Mouse (Mus musculus): ENCODE results near the gene Rpl23. TPM values are rescaled to one million over a fixed set of nuclear protein-coding genes. Genes with fewer than 3 reads are reported as not detected.

Gene Rpl23
- 400 and 454 TPM in 2 replicates for polyA plus RNA-seq (2014; fragmentation: Nextera tagmentation; extraction: Ambion mirVana)

DNA sequence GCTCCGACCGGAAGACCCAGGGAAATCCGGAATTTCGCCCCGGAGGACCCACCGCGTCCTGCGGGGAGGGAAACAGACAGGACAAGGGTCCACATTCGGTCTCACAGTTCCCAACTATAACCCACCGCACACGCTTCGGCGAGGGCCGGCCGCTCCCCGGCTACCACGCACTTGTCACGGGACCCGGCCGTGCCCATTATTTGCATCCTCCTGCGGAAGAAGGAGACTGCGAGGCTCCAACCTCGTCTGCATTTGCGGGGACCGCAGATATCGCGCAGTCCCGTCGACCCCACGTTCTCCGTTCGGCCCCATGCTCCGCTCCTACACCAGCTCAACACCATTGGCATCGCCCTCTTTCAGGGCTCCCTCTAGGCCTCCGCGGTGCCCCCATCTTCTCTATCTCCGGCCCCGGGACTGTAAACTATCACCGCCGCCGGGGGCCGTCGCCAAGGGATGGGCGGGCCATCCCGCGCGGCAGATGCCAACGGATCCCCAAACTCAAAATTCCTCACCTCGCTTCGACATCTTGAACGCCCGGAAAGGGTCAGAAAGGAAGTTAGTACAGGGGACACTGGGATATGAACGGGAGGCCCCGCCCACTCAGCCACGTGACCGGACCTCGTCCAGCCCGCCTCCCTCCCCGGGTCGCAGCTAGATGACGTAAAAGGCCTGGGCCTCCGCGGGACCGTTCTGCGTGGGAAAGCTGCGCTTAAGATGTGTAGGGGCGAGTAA lies at the start of gene Rpl23:
Rpl23 (minus strand) TSS at position 606 of the 732 bp plus-strand sequence.
- peak; percentile 96 for ATAC-seq (replicated peaks; ENCODE audit: low FRiP score)
- no peaks in the 10 kb centered on the region for H3K9me3 ChIP-seq (ENCODE audit: control insufficient read depth, low read length)
- under 1% methylated on average over 67 of the region's 67 CpGs for WGBS

DNA sequence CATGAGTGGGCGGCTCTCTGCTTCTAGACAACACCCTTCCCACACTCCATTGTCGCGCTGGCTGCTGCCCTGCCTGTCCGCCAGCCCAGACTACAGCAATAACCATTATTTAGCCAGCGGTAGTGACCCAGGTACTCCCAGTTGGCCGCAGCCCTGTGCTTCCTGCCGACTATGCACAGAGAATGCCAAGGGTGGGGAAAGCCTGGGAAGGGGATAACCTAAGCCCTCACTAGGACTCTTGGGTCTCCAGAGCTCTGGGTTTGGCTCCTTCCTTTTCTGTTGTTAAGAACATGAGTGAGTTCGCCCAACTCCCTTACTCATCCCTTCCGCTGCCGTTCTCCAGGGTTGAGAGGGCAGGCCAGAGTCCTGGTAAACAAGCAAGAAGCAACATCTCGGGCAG lies 49.8 kb upstream of the Rpl23 start:
- DNase-seq (ENCODE audit: low spot score), result no peak
- Histone ChIP-seq H3K4me2 (ENCODE audit: low read depth, low read length, severe bottlenecking) (no peak overlapping the region), H3K36me3 (ENCODE audit: control insufficient read depth, insufficient read depth, low read length) (peaks cover 2% of the 10 kb centered on the region; the same call in 1 of the 2 replicates), H3K4me3 (ENCODE audit: low read depth, low read length) (no peak overlapping the region), H3K9ac (ENCODE audit: low read length) (no peak overlapping the region), H3K27me3 (ENCODE audit: control insufficient read depth, insufficient read depth, low read length) (no peaks in the 10 kb centered on the region), H3K27ac (ENCODE audit: low read depth, low read length) (no peak overlapping the region), H3K9me3 (ENCODE audit: control insufficient read depth, low read length) (no peaks in the 10 kb centered on the region), H3K4me1 (replicated peaks; ENCODE audit: control insufficient read depth, insufficient read depth, low read length) (no peaks in the 10 kb centered on the region)
- WGBS, result 87% methylated on average over 11 of the region's 11 CpGs
- ATAC-seq (replicated peaks; ENCODE audit: low FRiP score), result no peak

More for the DNA sequence above, at the start of gene Rpl23:
- H3K36me3 ChIP-seq (ENCODE audit: control insufficient read depth, insufficient read depth, low read length), result peaks cover 17% of the 10 kb centered on the region
- peak within 1 kb of the TSS; percentile 96 for H3K4me3 ChIP-seq (ENCODE audit: low read depth, low read length)
- peak; percentile 100 for DNase-seq (ENCODE audit: low spot score)
- H3K27me3 ChIP-seq (ENCODE audit: control insufficient read depth, insufficient read depth, low read length), result no peaks in the 10 kb centered on the region
- peak within 1 kb of the TSS; percentile 98 for H3K9ac ChIP-seq (ENCODE audit: low read length)
- peak within 1 kb of the TSS; percentile 74 for H3K4me2 ChIP-seq (ENCODE audit: low read depth, low read length, severe bottlenecking)
- H3K27ac ChIP-seq (ENCODE audit: low read depth, low read length), result peak within 1 kb of the TSS; percentile 90
- H3K4me1 ChIP-seq (replicated peaks; ENCODE audit: control insufficient read depth, insufficient read depth, low read length), result peaks cover 7% of the 10 kb centered on the region; the same call in 1 of the 2 replicates

DNA sequence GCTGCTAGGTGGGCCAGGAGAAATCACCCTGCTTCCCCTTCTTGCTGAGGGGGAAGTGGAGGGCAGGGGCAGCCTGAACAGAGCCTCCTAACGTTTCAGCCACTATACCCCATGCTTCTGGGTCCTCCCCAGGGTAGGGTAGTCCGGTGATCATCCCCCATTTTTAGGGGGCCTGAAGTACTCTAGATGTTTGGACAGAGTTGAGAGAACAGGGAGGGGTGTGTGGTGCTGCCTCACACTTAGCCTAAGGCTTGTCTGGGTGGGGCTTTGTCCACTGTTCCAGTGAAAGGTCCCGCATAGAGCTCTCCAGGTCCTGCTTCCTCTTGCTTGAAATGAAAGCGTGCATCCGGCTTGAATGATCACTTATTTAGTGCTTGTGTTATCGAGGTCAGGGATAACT lies 48.3 kb upstream of the Rpl23 start:
- H3K4me1 ChIP-seq (replicated peaks; ENCODE audit: control insufficient read depth, insufficient read depth, low read length), result no peaks in the 10 kb centered on the region
- no peak overlapping the region for H3K27ac ChIP-seq (ENCODE audit: low read depth, low read length)
- no peaks in the 10 kb centered on the region for H3K9me3 ChIP-seq (ENCODE audit: control insufficient read depth, low read length)
- peaks cover under 1% of the 10 kb centered on the region; the same call in 1 of the 2 replicates for H3K36me3 ChIP-seq (ENCODE audit: control insufficient read depth, insufficient read depth, low read length)
- no peak overlapping the region for H3K4me2 ChIP-seq (ENCODE audit: low read depth, low read length, severe bottlenecking)
- H3K27me3 ChIP-seq (ENCODE audit: control insufficient read depth, insufficient read depth, low read length), result no peaks in the 10 kb centered on the region
- no peak overlapping the region for H3K9ac ChIP-seq (ENCODE audit: low read length)
- WGBS, result 86% methylated on average over 6 of the region's 6 CpGs
- ATAC-seq (replicated peaks; ENCODE audit: low FRiP score) (no peak), DNase-seq (ENCODE audit: low spot score) (no peak)
- H3K4me3 ChIP-seq (ENCODE audit: low read depth, low read length), result no peak overlapping the region

DNA sequence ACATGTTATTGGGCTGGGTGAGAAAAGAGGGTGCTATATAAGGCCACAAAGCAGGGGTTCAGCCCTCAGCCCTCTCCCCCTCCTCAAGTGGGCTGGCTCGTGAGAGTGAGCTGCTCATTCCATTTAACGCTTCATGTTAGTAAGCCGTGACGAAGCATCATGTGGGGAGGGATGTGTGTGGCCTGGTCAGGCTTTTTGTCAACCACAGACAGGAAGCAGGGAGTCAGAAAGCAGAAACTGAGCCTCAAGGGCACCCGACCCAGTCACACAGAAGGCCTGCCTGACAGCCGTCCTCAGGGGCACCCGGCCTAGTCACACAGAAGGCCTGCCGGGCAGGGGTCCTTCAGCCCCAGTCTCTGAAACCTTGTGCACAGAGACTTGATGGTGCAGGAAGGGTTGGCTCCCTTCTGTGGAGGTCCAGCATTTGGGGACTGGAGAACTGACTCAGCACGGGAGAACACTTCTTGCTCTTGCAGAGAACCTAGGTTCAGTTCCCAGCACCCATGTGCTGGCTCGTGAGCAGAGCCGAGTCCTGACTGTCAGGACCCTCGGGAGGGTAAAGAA lies 47.8 kb upstream of the Rpl23 start:
- Histone ChIP-seq H3K27ac (ENCODE audit: low read depth, low read length) (no peak overlapping the region), H3K9ac (ENCODE audit: low read length) (no peak overlapping the region), H3K27me3 (ENCODE audit: control insufficient read depth, insufficient read depth, low read length) (no peaks in the 10 kb centered on the region), H3K4me1 (replicated peaks; ENCODE audit: control insufficient read depth, insufficient read depth, low read length) (no peaks in the 10 kb centered on the region), H3K9me3 (ENCODE audit: control insufficient read depth, low read length) (no peaks in the 10 kb centered on the region), H3K36me3 (ENCODE audit: control insufficient read depth, insufficient read depth, low read length) (no peaks in the 10 kb centered on the region; the same call in 1 of the 2 replicates), H3K4me2 (ENCODE audit: low read depth, low read length, severe bottlenecking) (no peak overlapping the region), H3K4me3 (ENCODE audit: low read depth, low read length) (no peak overlapping the region)
- DNase-seq (ENCODE audit: low spot score) (no peak), ATAC-seq (replicated peaks; ENCODE audit: low FRiP score) (no peak)
- 90% methylated on average over 12 of the region's 12 CpGs for WGBS

DNA sequence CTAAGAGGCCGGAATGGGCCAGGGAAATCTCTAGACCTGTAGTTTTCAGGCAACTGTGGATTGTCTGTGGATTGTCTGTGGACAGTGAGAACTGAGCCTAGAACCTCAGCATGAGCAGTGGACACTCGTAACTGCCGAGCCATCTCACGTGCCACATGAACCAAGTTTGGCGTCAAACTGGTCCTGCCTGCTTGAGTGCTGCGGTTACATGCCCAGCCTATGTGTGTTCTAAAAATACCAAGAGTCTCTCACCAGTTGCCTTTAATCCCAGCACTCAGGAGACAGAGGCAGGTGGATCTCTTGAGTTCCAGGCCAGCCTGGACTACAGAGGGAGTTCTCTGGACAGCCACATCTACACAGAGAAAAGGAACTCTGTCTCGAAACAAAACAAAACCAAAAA lies 47.1 kb upstream of the Rpl23 start:
- no peak overlapping the region for H3K4me2 ChIP-seq (ENCODE audit: low read depth, low read length, severe bottlenecking)
- no peak overlapping the region for H3K9ac ChIP-seq (ENCODE audit: low read length)
- ATAC-seq (replicated peaks; ENCODE audit: low FRiP score) (no peak), DNase-seq (ENCODE audit: low spot score) (no peak)
- no peak overlapping the region for H3K4me3 ChIP-seq (ENCODE audit: low read depth, low read length)
- H3K27me3 ChIP-seq (ENCODE audit: control insufficient read depth, insufficient read depth, low read length), result no peaks in the 10 kb centered on the region
- 95% methylated on average over 7 of the region's 7 CpGs for WGBS
- no peak overlapping the region for H3K27ac ChIP-seq (ENCODE audit: low read depth, low read length)
- no peaks in the 10 kb centered on the region for H3K9me3 ChIP-seq (ENCODE audit: control insufficient read depth, low read length)
- no peaks in the 10 kb centered on the region for H3K4me1 ChIP-seq (replicated peaks; ENCODE audit: control insufficient read depth, insufficient read depth, low read length)
- H3K36me3 ChIP-seq (ENCODE audit: control insufficient read depth, insufficient read depth, low read length), result no peaks in the 10 kb centered on the region; the same call in 1 of the 2 replicates

DNA sequence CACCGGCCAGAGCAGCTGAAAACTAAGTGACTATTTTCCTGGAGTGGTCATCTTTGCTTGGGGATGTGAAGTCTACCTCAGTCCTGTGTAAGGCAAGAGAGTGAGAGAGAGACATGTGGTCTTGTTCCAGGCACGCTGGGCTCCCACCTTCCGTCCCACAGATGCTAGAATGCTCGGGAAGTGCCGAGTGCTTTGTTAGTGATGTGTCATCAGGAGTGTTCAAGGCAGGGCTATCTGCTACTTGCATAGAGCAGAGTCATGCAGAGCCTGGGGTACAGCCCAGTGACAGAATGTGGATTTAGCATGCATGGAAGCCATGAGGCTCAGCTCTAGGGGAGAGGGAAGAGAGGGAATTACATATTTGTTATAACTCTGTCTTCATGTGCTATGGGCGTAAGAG lies 45.4 kb upstream of the Rpl23 start:
- Histone ChIP-seq H3K27ac (ENCODE audit: low read depth, low read length) (no peak overlapping the region), H3K4me3 (ENCODE audit: low read depth, low read length) (no peak overlapping the region), H3K27me3 (ENCODE audit: control insufficient read depth, insufficient read depth, low read length) (no peaks in the 10 kb centered on the region), H3K4me2 (ENCODE audit: low read depth, low read length, severe bottlenecking) (no peak overlapping the region), H3K9ac (ENCODE audit: low read length) (no peak overlapping the region), H3K4me1 (replicated peaks; ENCODE audit: control insufficient read depth, insufficient read depth, low read length) (no peaks in the 10 kb centered on the region), H3K36me3 (ENCODE audit: control insufficient read depth, insufficient read depth, low read length) (no peaks in the 10 kb centered on the region; the same call in 1 of the 2 replicates), H3K9me3 (ENCODE audit: control insufficient read depth, low read length) (no peaks in the 10 kb centered on the region)
- WGBS, result 88% methylated on average over 6 of the region's 6 CpGs
- DNase-seq (ENCODE audit: low spot score) (no peak), ATAC-seq (replicated peaks; ENCODE audit: low FRiP score) (no peak)

DNA sequence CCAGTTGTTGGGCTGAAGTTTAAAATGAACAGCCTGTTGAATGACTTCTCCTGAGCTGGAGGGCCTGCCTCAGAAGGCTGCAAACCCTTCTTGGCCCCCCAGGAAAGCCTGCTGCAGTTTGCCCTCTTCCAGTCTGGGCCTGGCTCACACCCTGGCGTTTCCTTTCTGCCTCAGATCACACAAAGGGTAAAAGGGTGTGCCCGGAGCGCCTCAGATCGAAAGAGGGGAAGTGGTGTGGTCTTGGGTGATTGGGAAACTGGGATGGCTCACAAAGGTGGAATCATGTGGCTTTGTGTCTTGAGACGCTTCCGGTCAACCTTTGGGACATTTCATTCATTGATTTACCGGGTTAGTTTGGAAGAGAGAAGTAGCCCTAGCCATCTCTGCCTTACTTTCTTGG lies 44.2 kb upstream of the Rpl23 start:
- no peak for DNase-seq (ENCODE audit: low spot score)
- Histone ChIP-seq H3K36me3 (ENCODE audit: control insufficient read depth, insufficient read depth, low read length) (no peaks in the 10 kb centered on the region; the same call in 1 of the 2 replicates), H3K9me3 (ENCODE audit: control insufficient read depth, low read length) (no peaks in the 10 kb centered on the region), H3K4me1 (replicated peaks; ENCODE audit: control insufficient read depth, insufficient read depth, low read length) (no peaks in the 10 kb centered on the region), H3K9ac (ENCODE audit: low read length) (no peak overlapping the region), H3K4me3 (ENCODE audit: low read depth, low read length) (no peak overlapping the region), H3K27ac (ENCODE audit: low read depth, low read length) (no peak overlapping the region), H3K4me2 (ENCODE audit: low read depth, low read length, severe bottlenecking) (no peak overlapping the region), H3K27me3 (ENCODE audit: control insufficient read depth, insufficient read depth, low read length) (no peaks in the 10 kb centered on the region)
- WGBS, result 85% methylated on average over 7 of the region's 7 CpGs
- ATAC-seq (replicated peaks; ENCODE audit: low FRiP score), result no peak

DNA sequence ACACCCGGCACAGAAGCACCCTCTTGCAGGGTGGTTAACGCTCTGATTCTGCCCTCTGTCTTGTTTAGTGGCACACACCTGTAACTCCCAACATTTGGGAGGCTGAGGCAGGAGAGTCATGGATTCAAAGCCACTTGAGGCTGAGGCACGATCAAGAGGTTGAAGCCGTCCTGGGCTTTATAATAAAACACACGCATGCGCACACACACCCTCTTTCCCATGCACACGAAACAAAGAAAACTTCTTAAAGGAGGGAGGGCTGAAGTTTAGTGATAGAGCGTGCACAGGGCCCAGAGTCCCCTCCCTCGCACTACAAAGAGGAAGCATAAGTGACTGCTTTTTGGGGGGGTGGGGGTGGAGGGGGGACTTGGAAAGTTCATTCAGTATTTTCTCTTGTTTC lies 43.7 kb upstream of the Rpl23 start:
- no peaks in the 10 kb centered on the region; the same call in 1 of the 2 replicates for H3K36me3 ChIP-seq (ENCODE audit: control insufficient read depth, insufficient read depth, low read length)
- WGBS, result 84% methylated on average over 9 of the region's 9 CpGs
- DNase-seq (ENCODE audit: low spot score) (no peak), ATAC-seq (replicated peaks; ENCODE audit: low FRiP score) (no peak)
- H3K4me1 ChIP-seq (replicated peaks; ENCODE audit: control insufficient read depth, insufficient read depth, low read length), result no peaks in the 10 kb centered on the region
- no peak overlapping the region for H3K27ac ChIP-seq (ENCODE audit: low read depth, low read length)
- H3K9me3 ChIP-seq (ENCODE audit: control insufficient read depth, low read length), result no peaks in the 10 kb centered on the region
- no peaks in the 10 kb centered on the region for H3K27me3 ChIP-seq (ENCODE audit: control insufficient read depth, insufficient read depth, low read length)
- H3K4me3 ChIP-seq (ENCODE audit: low read depth, low read length), result no peak overlapping the region
- H3K9ac ChIP-seq (ENCODE audit: low read length), result no peak overlapping the region
- no peak overlapping the region for H3K4me2 ChIP-seq (ENCODE audit: low read depth, low read length, severe bottlenecking)

All from forebrain, embryonic 11.5 days (tissue).